Mouse (Mus musculus) lung, postnatal 0 days (tissue): ENCODE results near the gene Rbpjl. TPM values are rescaled to one million over a fixed set of nuclear protein-coding genes. Genes with fewer than 3 reads are reported as not detected.

ENCODE experiments used
- ATAC-seq: fragments of 200-750 bp; cut with Nextera tagmentation; 2 replicates; pipeline ENCODE4 v1.8.0; 2017; ENCODE audit warnings: moderate library complexity
- DNase-seq: peaks from one replicate; pipeline ENCODE4 v3.0.0-alpha.2; 2016; ENCODE audit warnings: low spot score
- H3K27ac ChIP-seq: fragments of 300-500 bp; sonication (generic); 2 replicates; pipeline ENCODE4 v1.5.1; 2014; ENCODE audit warnings: antibody characterized with exemption, mild to moderate bottlenecking, low read length, mixed read lengths
- H3K27me3 ChIP-seq: fragments of 300-500 bp; sonication (generic); replicated peaks from 2 replicates; pipeline ENCODE4 v1.6.1; 2014; ENCODE audit warnings: low read length, mixed read lengths; ENCODE audit not compliant: insufficient read depth
- H3K36me3 ChIP-seq: fragments of 300-500 bp; sonication (generic); 2 replicates; pipeline ENCODE4 v1.6.1; 2014; ENCODE audit warnings: low read length, mixed read lengths; ENCODE audit not compliant: insufficient read depth
- H3K4me1 ChIP-seq: fragments of 300-500 bp; sonication (generic); 2 replicates; pipeline ENCODE4 v1.6.1; 2014; ENCODE audit warnings: antibody characterized with exemption, low read depth, low read length, mixed read lengths; ENCODE audit not compliant: insufficient read depth
- H3K4me2 ChIP-seq: fragments of 300-500 bp; sonication (generic); replicated peaks from 2 replicates; pipeline ENCODE4 v1.6.1; 2014; ENCODE audit warnings: low read depth, mild to moderate bottlenecking, low read length, moderate library complexity, mixed read lengths
- H3K4me3 ChIP-seq: fragments of 300-500 bp; sonication (generic); 2 replicates; pipeline ENCODE4 v1.5.1; 2014; ENCODE audit warnings: low read depth, low read length
- H3K9ac ChIP-seq: fragments of 300-500 bp; sonication (generic); replicated peaks from 2 replicates; pipeline ENCODE4 v1.6.1; 2014; ENCODE audit warnings: low read depth, mild to moderate bottlenecking
- H3K9me3 ChIP-seq: fragments of 300-500 bp; sonication (generic); 2 replicates; pipeline ENCODE4 v1.6.1; 2016; ENCODE audit warnings: low read length, mixed read lengths
- CTCF ChIP-seq: IDR thresholded peaks from 2 replicates; pipeline ENCODE4 v1.5.1; 2016; ENCODE audit warnings: antibody characterized with exemption, mild to moderate bottlenecking
- EP300 ChIP-seq: IDR thresholded peaks from 2 replicates; pipeline ENCODE4 v1.6.1; 2016; ENCODE audit warnings: antibody characterized with exemption, mild to moderate bottlenecking, control low read depth
- WGBS: fragments of 180-500 bp; shearing (Covaris S2); extraction: QIAGEN DNeasy Blood & Tissue Kit; methylation state at CpG from one replicate; pipeline ENCODE4 v1.1.7; 2014; 5-methylcytosine and 5-hydroxymethylcytosine counted together
- polyA plus RNA-seq: library from polyadenylated mRNA; unstranded; fragments of >200 nt; fragmentation: Nextera tagmentation; extraction: Ambion mirVana; gene quantifications from 2 replicates; pipeline ENCODE4 v1.2.1, GENCODE M21; 2015

Gene Rbpjl
- polyA plus RNA-seq, 1 experiment from 2014 or later, result 29.7 TPM

DNA sequence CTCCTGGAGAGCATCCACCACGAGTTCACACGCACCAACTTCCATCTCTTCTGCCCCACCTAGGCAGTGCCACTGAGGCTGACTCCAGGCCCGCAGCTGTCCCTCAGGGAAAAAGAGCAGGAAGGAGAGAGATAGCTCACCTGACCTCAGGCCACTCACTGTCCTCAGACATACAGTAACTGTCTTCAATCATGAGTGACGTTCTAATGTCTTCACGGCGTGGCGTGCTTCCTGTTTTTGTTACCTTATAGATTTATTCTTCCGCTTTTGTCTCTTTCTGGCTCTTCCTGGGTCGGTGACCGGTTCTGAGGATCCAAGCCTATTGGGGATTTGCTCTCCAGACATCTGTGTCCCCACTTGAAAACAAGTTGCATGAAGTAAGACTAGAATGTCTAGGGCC lies 11.6 kb downstream of the Rbpjl start:
- Histone ChIP-seq H3K4me2 (peak overlapping the region; percentile 27; the same call in 1 of the 2 replicates), H3K4me3 (no peak overlapping the region), H3K4me1 (no peaks in the 10 kb centered on the region), H3K36me3 (no peaks in the 10 kb centered on the region), H3K9me3 (no peaks in the 10 kb centered on the region), H3K27me3 (no peaks in the 10 kb centered on the region), H3K9ac (no peak overlapping the region), H3K27ac (no peak overlapping the region)
- TF ChIP-seq CTCF, result no peak
- TF ChIP-seq EP300, result no peak
- DNase-seq (no peak), ATAC-seq (no peak)
- WGBS, result 52% methylated on average over 10 of the region's 10 CpGs

DNA sequence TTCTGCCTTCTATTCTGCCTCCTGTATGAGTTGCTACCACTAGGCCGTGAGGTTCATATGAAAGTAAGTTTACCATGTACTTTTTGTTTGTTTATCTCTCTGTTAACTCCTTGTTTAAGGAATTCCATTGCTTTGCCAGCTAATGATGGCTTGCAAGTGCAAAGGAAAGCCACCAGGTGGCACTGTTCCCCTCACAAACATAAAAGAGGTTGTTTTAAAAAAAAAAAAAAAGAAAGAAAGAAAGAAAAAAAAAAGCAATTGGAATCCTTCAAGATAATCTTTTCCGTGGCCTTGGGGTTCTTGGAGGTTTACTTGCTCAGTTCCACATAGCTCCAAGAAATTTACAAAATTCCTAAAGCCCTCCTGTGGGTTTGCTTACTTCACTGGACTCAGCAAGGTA lies 14.3 kb downstream of the Rbpjl start:
- ATAC-seq (no peak), DNase-seq (peak; percentile 86)
- Histone ChIP-seq H3K27ac (no peak overlapping the region), H3K9me3 (no peaks in the 10 kb centered on the region), H3K9ac (no peak overlapping the region), H3K36me3 (no peaks in the 10 kb centered on the region), H3K4me2 (no peak overlapping the region), H3K4me3 (no peak overlapping the region), H3K4me1 (no peaks in the 10 kb centered on the region), H3K27me3 (no peaks in the 10 kb centered on the region)
- TF ChIP-seq EP300, result peak; percentile 46; the same call in 1 of the 2 replicates
- peak; percentile 79 for TF ChIP-seq CTCF
- 3% methylated on average over 2 of the region's 2 CpGs for WGBS

DNA sequence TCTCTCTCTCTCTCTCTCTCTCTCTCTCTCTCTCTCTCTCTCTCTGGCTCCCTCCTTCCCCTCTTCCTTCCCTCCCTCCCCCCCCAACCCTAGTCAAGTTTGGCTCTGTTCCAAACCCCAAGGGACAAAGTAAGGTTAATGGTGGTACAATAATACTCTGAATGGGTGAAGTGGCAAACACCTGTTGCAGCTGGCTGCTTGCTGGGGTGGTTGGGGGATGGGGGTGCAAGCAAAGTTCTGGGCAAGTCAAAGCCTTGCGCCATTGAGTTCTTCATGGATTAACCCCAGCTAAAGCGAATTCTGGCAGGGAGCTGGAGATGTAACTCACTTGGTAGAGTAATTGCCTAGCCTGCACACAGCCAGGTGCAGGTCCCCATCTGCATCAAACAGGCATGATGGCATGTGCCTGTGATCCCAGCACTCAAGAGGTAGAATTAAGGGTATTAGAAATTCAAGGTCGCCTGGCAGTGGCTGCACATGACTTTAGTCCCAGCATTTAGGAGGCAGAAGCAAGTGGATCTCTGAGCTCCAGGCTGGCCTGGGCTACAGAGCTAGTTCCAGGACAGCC lies 15.5 kb downstream of the Rbpjl start:
- H3K36me3 ChIP-seq, result no peaks in the 10 kb centered on the region
- no peak overlapping the region for H3K9ac ChIP-seq
- no peak overlapping the region for H3K4me2 ChIP-seq
- H3K27ac ChIP-seq, result no peak overlapping the region
- WGBS, result 31% methylated on average over 3 of the region's 3 CpGs
- no peaks in the 10 kb centered on the region for H3K4me1 ChIP-seq
- no peaks in the 10 kb centered on the region for H3K27me3 ChIP-seq
- H3K4me3 ChIP-seq, result no peak overlapping the region
- no peaks in the 10 kb centered on the region for H3K9me3 ChIP-seq
- ATAC-seq (no peak), DNase-seq (no peak)
- TF ChIP-seq CTCF (no peak), EP300 (no peak)

DNA sequence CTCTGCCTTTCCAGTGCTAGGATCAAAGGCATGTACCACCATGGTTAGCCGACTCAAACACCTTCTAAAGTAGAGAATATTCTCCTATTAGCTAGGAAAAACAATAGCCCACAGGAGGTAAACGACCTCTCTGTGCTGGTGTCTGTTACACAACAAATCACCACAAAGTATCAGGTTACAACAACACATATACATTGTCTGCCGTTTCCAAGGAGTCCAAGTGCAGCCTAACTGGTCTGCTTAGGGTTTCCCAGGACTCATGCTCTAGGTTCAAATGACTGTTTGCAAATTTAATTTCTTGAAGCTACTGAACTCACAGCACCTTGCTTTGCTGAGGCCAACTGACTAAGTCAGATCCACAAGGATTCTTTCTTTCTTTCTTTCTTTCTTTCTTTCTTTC lies 16.5 kb downstream of the Rbpjl start:
- WGBS, result 8% methylated on average over 3 of the region's 3 CpGs
- DNase-seq (no peak), ATAC-seq (no peak)
- Histone ChIP-seq H3K4me2 (no peak overlapping the region), H3K27me3 (no peaks in the 10 kb centered on the region), H3K9ac (no peak overlapping the region), H3K36me3 (peaks cover 2% of the 10 kb centered on the region; the same call in 1 of the 2 replicates), H3K4me3 (no peak overlapping the region), H3K9me3 (no peaks in the 10 kb centered on the region), H3K27ac (no peak overlapping the region), H3K4me1 (no peaks in the 10 kb centered on the region)
- no peak for TF ChIP-seq EP300

DNA sequence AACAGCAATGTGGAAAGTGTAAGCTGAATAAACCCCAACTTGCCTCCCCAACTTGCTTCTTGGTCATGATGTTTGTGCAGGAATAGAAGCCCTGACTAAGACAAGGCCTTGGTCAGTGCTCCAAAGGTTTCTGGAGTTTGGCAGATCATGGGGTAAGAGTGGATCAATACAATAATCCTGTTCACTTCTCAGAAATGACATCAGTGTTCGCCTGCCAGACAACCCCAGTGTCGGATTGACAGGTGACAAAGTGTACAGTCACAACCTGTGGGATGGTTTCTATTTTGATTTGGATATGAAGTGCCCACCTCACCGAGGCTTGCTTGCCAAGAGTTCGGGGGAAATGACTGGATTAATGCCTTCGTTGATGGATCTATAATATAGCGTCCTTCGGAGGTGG lies 18.4 kb downstream of the Rbpjl start:
- 78% methylated on average over 7 of the region's 7 CpGs for WGBS

DNA sequence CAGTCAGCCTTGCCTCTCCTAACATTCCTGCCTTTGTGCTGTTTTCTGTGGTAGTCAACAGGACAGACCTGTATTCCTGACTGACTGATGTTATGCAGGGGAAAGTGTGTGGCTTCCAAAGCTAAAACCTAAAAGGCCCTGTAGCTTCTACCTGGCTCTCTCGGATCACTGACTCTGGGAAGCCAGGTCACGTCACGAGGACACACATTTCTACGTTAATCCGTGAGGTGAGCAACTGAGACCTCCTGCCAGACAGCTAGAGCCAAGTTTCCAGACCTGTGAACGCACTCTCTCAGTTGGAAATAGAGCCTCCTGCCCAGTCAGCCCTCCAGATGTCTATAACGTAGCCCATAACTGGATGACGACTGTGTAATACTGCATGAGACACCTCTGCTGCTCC lies 19.0 kb downstream of the Rbpjl start:
- no peak for ATAC-seq

More for the DNA sequence above, 18.4 kb downstream of the Rbpjl start:
- H3K27me3 ChIP-seq, result no peaks in the 10 kb centered on the region
- no peak overlapping the region for H3K27ac ChIP-seq
- ATAC-seq, result no peak
- no peak overlapping the region for H3K4me2 ChIP-seq
- no peak overlapping the region for H3K4me3 ChIP-seq
- no peaks in the 10 kb centered on the region for H3K9me3 ChIP-seq
- H3K36me3 ChIP-seq, result peaks cover 7% of the 10 kb centered on the region
- no peak for DNase-seq
- no peak overlapping the region for H3K9ac ChIP-seq
- H3K4me1 ChIP-seq, result no peaks in the 10 kb centered on the region
- TF ChIP-seq CTCF (no peak), EP300 (no peak)

More for the DNA sequence above, 19.0 kb downstream of the Rbpjl start:
- Histone ChIP-seq H3K4me1 (no peaks in the 10 kb centered on the region), H3K36me3 (peaks cover 7% of the 10 kb centered on the region), H3K27ac (no peak overlapping the region), H3K4me3 (no peak overlapping the region), H3K9ac (no peak overlapping the region), H3K4me2 (no peak overlapping the region), H3K27me3 (no peaks in the 10 kb centered on the region), H3K9me3 (no peaks in the 10 kb centered on the region)
- no peak for DNase-seq
- 81% methylated on average over 8 of the region's 8 CpGs for WGBS
- TF ChIP-seq EP300 (no peak), CTCF (no peak)
